Mouse (Mus musculus): ENCODE results near the gene Tssk3.

The Tssk3 gene

DNA sequence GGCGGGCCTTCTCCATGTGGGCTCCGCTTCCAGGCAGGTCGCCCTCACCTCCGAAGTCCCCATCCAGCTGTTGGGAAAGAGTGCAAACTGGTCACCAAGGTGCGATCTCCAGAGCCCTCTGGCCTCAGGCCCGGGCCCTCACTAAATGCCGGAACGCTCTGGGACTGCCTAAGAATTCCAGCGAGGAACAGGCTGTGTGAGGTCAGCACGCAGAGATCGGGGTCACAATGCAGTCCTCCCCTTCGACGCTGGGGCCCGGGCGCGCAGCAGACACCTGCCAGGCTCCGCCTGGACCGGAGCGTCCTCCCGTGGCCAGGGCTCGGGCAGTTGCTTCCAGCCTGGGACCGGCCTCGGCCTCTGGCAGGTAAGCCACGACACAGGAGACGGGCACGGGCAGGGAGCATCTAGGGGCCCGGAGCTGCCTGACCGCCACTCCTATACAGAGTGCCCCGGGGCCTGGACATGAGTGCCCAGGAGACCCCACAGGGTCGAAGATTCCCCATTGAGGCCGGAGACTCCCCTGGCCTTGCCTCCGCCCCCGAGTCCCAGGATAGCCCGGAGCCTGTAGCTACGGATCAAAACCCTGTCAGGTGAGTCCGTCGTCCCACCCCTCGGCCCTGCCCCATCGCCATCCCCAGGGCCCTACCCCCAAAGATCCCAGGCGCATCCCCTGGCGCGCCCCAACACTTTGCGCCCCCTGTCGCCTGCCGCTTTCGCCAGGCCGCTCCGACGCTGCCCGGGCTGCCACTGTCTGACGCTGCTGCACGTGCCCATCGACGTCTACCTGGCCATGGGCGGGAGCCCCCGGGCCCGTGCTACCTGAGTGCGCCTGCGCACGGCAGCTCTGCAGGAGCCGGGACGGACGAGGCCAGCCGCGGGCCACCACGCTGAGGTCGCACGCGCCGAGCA is at the start of gene Tssk3, which contains the start of gene Fam229a:
Tssk3 (minus strand) TSS at position 51 of the 909 bp plus-strand sequence.
Fam229a (plus strand) TSS at position 219 of the 909 bp plus-strand sequence.
- 17% methylated on average over 70 of the region's 70 CpGs for WGBS

DNA sequence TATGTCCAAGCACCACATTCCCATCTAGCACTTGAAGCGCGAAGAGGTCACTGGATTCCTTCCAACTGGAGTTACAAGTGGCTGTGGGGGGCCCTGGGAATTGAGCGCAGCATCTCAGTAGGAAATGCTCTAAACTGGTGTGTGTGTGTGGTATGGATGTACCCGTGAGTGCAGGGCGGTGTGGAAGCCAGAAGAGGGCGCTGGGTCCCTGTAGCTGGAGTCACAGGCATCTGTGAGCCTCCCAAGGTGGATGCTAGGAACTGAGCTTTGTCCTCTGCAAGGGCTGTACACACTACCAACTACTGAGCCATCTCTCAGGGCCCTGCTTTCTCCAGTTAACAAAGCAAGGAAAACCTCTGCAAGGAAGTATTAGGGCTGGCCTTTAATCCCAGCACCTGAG is 49.2 kb upstream of the Tssk3 start:
- 83% methylated on average over 6 of the region's 6 CpGs for WGBS

DNA sequence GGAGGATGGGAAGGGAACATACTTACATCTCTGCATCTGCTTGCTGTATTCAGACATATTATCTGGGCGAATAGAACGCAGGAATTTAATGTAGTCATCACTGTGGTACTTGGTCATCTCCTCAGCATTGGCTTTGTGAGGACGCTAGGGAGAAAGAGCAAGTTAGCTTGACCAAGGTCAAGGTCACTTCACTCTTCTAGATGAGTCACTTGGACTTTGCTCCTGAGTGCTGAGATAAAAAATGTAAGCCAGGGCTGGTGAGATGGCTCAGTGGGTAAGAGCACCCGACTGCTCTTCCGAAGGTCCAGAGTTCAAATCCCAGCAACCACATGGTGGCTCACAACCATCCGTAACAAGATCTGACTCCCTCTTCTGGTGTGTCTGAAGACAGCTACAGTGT is 38.1 kb upstream of the Tssk3 start:
- 96% methylated on average over 6 of the region's 6 CpGs for WGBS

GRCm38 (mm10) chr4:129525889-129526288 is 35.1 kb upstream of the Tssk3 start:
- WGBS = 85% methylated on average over 3 of the region's 3 CpGs

DNA sequence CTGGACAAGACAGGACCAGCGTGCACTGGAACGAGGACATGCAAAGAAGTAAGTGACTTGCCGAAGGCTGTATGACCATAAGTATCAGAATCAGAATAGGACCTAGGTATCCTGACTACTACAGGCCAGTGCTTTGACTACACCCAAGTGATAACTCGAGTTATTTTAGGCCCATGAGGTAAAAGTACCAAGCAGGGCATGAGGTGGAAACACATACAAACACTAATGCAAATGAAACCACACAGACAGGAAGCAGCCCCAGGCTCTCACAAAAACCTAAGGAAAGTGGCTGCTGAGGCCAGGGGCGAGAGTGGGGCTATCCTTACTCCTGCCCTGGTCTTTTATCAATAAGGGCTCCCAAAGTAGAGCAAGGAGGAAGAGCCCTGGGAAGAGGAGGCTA is 34.5 kb upstream of the Tssk3 start:
- WGBS = 89% methylated on average over 5 of the region's 5 CpGs

- WGBS = 90% methylated on average over 8 of the region's 8 CpGs
Measured at GRCm38 (mm10) chr4:129518519-129518918, 27.7 kb upstream of the Tssk3 start.

DNA sequence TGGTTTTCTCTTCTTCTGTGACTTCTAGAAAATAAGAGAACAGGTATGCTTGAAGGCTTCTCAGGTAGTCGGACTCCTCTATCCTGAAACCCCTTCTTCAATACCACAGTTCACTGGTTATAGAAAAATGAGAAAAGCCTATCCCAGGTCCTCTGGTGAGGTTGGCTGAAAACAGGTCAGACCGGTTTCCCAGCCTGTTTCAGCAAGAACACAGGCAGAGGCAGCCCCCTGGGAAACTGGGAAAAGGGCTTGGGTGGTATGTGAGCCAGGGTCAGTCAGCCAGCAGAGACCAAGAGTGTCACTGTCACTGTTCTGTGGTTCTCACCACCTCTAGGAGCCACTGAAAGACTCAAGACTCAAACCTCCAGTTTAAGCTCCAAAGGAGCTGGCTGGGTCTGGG is 26.1 kb upstream of the Tssk3 start:
- WGBS = 59% methylated on average over 2 of the region's 2 CpGs

- WGBS = 2% methylated on average over 34 of the region's 35 CpGs
Measured at GRCm38 (mm10) chr4:129514300-129514898, 23.6 kb upstream of the Tssk3 start.

DNA sequence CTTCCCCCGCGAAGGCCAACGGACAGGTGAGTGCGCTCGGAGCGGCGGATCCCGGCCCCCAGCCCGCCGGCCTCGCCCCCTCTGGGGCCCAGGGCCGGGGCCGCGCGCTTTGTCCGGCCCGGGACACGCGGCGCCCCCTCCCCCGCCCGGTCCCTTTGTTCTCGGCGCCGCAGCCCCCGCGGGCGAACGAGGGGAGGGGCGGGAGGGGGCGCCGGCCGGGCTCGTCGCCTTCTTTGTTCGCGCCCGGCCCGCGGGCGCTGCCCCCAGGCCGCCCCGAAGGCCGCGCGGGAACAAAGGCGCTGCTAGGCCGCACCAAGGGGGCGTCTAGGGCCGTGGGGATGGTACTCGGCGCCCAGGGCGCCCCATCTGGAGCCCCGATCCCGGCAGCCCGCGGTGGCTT is 23.1 kb upstream of the Tssk3 start:
- WGBS = 2% methylated on average over 48 of the region's 57 CpGs

- 10% methylated on average over 47 of the region's 47 CpGs for WGBS
Measured at GRCm38 (mm10) chr4:129513086-129513767, 22.4 kb upstream of the Tssk3 start, which contains the start of gene Marcksl1. Gene Marcksl1, plus strand, starts transcription at chr4:129513581.

DNA sequence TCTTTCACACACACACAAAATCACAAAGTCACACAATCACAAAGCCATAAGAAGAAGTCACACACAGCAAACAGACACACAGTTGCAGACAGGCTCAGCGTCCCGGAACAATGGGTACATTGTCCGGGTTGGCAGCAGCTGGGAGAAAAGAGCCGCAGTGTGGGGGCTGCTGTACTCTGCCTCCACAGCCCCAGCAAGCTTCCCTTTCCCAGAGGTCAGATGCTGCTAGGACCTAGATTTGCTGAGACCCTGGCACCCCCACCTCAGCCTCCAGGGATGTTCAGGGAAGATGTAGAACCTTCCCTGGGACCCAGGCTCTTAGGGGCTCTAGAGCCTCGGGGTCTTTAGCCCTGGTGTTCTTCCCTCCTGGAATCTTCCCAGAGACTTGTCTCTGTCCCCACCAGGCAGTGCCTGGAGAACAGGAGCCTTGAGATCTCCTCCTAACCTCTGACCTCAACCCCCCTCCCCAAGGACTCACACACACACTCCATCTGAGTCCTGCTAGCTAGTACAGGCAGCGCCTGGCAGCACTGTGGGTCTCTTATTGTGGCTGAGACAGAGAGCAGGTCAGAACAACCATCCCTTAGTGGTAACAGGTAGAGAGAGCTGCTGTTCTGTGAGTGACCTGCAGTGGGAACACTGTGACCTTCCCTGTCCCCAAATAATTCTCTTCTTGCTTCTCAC is 20.7 kb upstream of the Tssk3 start:
- WGBS = 65% methylated on average over 6 of the region's 6 CpGs

- 70% methylated on average over 6 of the region's 6 CpGs for WGBS
Measured at GRCm38 (mm10) chr4:129510723-129511412, 20.0 kb upstream of the Tssk3 start.

- 94% methylated on average over 3 of the region's 3 CpGs for WGBS
Measured at GRCm38 (mm10) chr4:129509650-129510049, 18.8 kb upstream of the Tssk3 start.

DNA sequence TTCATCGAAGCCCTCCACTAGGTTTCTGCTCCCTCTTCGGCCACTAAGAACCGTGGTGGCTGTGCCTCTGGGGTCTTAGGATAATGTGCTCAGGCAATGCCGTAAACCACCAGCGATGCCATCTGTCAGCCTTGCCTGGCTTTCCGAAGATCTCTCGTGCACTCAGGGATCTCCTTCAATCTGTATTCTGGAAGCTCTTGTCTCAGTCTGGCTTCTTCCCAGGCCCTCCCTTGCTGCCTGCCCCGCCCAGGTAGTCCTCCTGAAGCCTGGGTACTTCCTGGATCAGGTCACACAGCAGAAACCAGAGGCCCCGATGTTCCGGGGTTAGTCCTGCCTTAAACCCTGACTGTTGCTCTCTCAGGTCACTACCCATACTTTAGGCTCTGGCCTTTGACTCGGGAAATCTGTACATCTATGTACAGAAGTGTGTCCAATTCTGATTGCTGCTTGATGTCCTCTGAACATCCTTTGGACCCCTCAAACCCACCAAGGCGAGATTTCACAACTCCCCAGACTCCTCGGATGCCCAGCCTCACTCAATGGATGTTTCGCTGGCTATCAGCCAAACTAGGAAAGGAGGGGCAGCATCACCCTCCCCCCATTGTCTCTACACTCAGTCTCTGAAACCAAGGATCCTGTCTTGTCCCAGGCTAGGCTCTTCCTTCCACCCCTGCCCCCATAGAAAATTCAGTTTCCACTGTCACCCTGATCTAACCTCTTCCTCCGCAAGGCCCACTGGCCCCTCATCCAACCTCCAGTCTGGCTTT is 18.2 kb upstream of the Tssk3 start:
- 59% methylated on average over 15 of the region's 15 CpGs for WGBS

DNA sequence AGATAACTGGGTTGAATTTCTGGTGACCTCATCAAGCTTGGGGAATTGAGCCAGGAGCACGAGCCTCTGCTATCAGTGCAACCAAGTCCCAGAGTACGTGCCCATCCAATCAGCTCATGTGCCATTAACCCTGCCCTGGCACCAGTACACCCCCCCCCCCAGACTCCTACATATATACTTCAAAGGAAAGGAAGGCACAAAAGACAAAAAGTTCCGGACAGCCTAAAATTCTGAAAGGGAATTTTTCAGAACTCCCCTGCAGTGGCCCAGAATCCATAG is 17.4 kb upstream of the Tssk3 start:
- WGBS = 68% methylated on average over 3 of the region's 3 CpGs

- 78% methylated on average over 9 of the region's 10 CpGs for WGBS
Measured at GRCm38 (mm10) chr4:129507434-129508236, 16.8 kb upstream of the Tssk3 start.

- WGBS = 89% methylated on average over 3 of the region's 3 CpGs
Measured at GRCm38 (mm10) chr4:129505511-129505910, 14.7 kb upstream of the Tssk3 start.

GRCm38 (mm10) chr4:129502901-129503444 is 12.2 kb upstream of the Tssk3 start:
- 72% methylated on average over 11 of the region's 11 CpGs for WGBS

GRCm38 (mm10) chr4:129502327-129502888 is 11.6 kb upstream of the Tssk3 start:
- 70% methylated on average over 9 of the region's 9 CpGs for WGBS

All from cerebral cortex, adult 2 months (tissue).